Mouse (Mus musculus): Measurements from ENCODE around the gene Cd109. TPM values are rescaled to one million over a fixed set of nuclear protein-coding genes. Genes with fewer than 3 reads are reported as not detected.

Gene Cd109
- total RNA-seq, 2 experiments from 2014 or later, result 0.64 to 1.2 TPM

Other genes starting within 250 kb of the Cd109 start
- gene Dppa5a, start 247.4 kb upstream of the Cd109 start, total RNA-seq (2021), result not detected
- not detected for gene Ooep, start 236.8 kb upstream of the Cd109 start, total RNA-seq (2021)
- gene Ddx43, start 219.8 kb upstream of the Cd109 start, total RNA-seq (2021), result not detected
- gene Cgas, start 172.3 kb upstream of the Cd109 start, total RNA-seq (2021), result under 1 TPM; 0.53 to 0.77 TPM
- gene Mto1, start 167.3 kb upstream of the Cd109 start, total RNA-seq (2021), result 10 to 100 TPM; 24.1 to 26.6 TPM
- gene Gm17324, start 166.8 kb upstream of the Cd109 start, total RNA-seq (2021), result 1 to 10 TPM in 1 of 2 experiments, under 1 TPM in 1; 0.74 to 1.3 TPM
- gene Eef1a1, start 126.4 kb upstream of the Cd109 start, total RNA-seq (2021), result 1,000 to 10,000 TPM; 2,769 to 2,846 TPM
- gene Slc17a5, start 27.5 kb upstream of the Cd109 start, total RNA-seq (2021), result 10 to 100 TPM; 17.6 to 19.2 TPM